Mouse (Mus musculus) liver, embryonic 14.5 days (tissue): ENCODE results near the gene Rorc. TPM values are rescaled to one million over a fixed set of nuclear protein-coding genes. Genes with fewer than 3 reads are reported as not detected.

Experiments used
- ATAC-seq: fragments of 200-750 bp; cut with Nextera tagmentation; 2 replicates; pipeline ENCODE4 v1.8.0; 2017; ENCODE audit warnings: moderate number of reproducible peaks, mild to moderate bottlenecking, moderate library complexity; ENCODE audit not compliant: insufficient read depth
- DNase-seq, 3 experiments: peaks; one replicate each; pipeline ENCODE4 v3.0.0-alpha.2; 2012 to 2013; ENCODE audit warnings: low read depth in 3 of 3, low spot score in 3 of 3
- H3K27ac ChIP-seq: fragments of 300-500 bp; sonication (generic); 2 replicates; pipeline ENCODE4 v1.5.1; 2014; ENCODE audit warnings: moderate library complexity, mild to moderate bottlenecking, control low read depth, inconsistent platforms
- H3K27me3 ChIP-seq: fragments of 300-500 bp; sonication (generic); 2 replicates; pipeline ENCODE4 v1.6.1; 2014; ENCODE audit warnings: mild to moderate bottlenecking, low read length, moderate library complexity; ENCODE audit not compliant: control insufficient read depth, insufficient read depth
- H3K36me3 ChIP-seq: fragments of 300-500 bp; sonication (generic); replicated peaks from 2 replicates; pipeline ENCODE4 v1.6.1; 2014; ENCODE audit warnings: low read depth; ENCODE audit not compliant: control insufficient read depth, insufficient read depth
- H3K4me1 ChIP-seq, 2 experiments: fragments of 200-500 bp in 1 of 2; fragments of 300-500 bp in 1 of 2; sonication (generic) in 1 of 2; replicated peaks; 2 replicates each; pipeline ENCODE4 v1.6.1; 2012 to 2014; ENCODE audit warnings: antibody characterized with exemption in 1 of 2, inconsistent platforms in 1 of 2, low read length in 1 of 2; ENCODE audit not compliant: control insufficient read depth in 2 of 2, insufficient read depth in 2 of 2
- H3K4me2 ChIP-seq: fragments of 300-500 bp; sonication (generic); 2 replicates; pipeline ENCODE4 v1.6.1; 2014; ENCODE audit warnings: low read depth, mild to moderate bottlenecking, control low read depth, moderate library complexity
- H3K4me3 ChIP-seq, 2 experiments: fragments of 200-500 bp in 1 of 2; fragments of 300-500 bp in 1 of 2; sonication (generic) in 1 of 2; 2 replicates each; pipeline ENCODE4 v1.5.1; 2012 to 2014; ENCODE audit warnings: low read depth in 2 of 2, low read length in 2 of 2, mild to moderate bottlenecking in 2 of 2, control low read depth in 1 of 2, inconsistent platforms in 1 of 2, moderate library complexity in 1 of 2; ENCODE audit not compliant: insufficient read depth in 1 of 2
- H3K9ac ChIP-seq: fragments of 300-500 bp; sonication (generic); replicated peaks from 2 replicates; pipeline ENCODE4 v1.6.1; 2014; ENCODE audit warnings: mild to moderate bottlenecking, control low read depth, moderate library complexity
- H3K9me3 ChIP-seq: fragments of 300-500 bp; sonication (generic); 2 replicates; pipeline ENCODE4 v1.6.1; 2016; ENCODE audit warnings: low read length, mixed read lengths; ENCODE audit not compliant: control insufficient read depth
- CTCF ChIP-seq: IDR thresholded peaks from 2 replicates; pipeline ENCODE4 v1.5.1; 2016; ENCODE audit warnings: antibody characterized with exemption, low read depth, control low read depth
- EP300 ChIP-seq: IDR thresholded peaks from 2 replicates; pipeline ENCODE4 v1.6.1; 2016; ENCODE audit warnings: antibody characterized with exemption, low read depth
- WGBS: fragments of 180-500 bp; shearing (Covaris S2); extraction: QIAGEN DNeasy Blood & Tissue Kit; methylation state at CpG from one replicate; pipeline ENCODE4 v1.1.7; 2014; ENCODE audit not compliant: insufficient replicate concordance; 5-methylcytosine and 5-hydroxymethylcytosine counted together
- polyA plus RNA-seq, 2 experiments: library from polyadenylated mRNA; depleted of rRNA in 1 of 2; stranded (reverse) in 1 of 2; unstranded in 1 of 2; fragments of >200 nt; fragmentation: Nextera tagmentation in 1 of 2; extraction: Ambion mirVana in 1 of 2; gene quantifications; 2 replicates each; pipeline versions ENCODE4 v1.2.1 to v1.2.3; 2012 to 2014

Gene Rorc
- polyA plus RNA-seq, 2 experiments, result 0.77 to 0.78 TPM

GRCm38 (mm10) chr3:94402451-94402850 lies 29.9 kb downstream of the Rorc start:
- no peak for ATAC-seq

GRCm38 (mm10) chr3:94404366-94405054 lies 31.9 kb downstream of the Rorc start:
- Histone ChIP-seq H3K27me3 (peaks cover 6% of the 10 kb centered on the region), H3K9ac (no peak overlapping the region), H3K4me1 (no peaks in the 10 kb centered on the region), H3K4me2 (no peak overlapping the region), H3K27ac (no peak overlapping the region), H3K4me3 (no peak overlapping the region), H3K9me3 (no peaks in the 10 kb centered on the region), H3K36me3 (no peaks in the 10 kb centered on the region)
- TF ChIP-seq CTCF (no peak), EP300 (no peak)
- no peak for DNase-seq
- 36% methylated on average over 7 of the region's 7 CpGs for WGBS
- ATAC-seq, result no peak

More at GRCm38 (mm10) chr3:94402451-94402850, 29.9 kb downstream of the Rorc start:
- Histone ChIP-seq H3K4me1 (no peaks in the 10 kb centered on the region), H3K9me3 (no peaks in the 10 kb centered on the region), H3K27me3 (peaks cover 22% of the 10 kb centered on the region), H3K4me3 (no peak overlapping the region), H3K27ac (no peak overlapping the region), H3K4me2 (no peak overlapping the region), H3K9ac (no peak overlapping the region), H3K36me3 (no peaks in the 10 kb centered on the region)
- no peak for DNase-seq
- TF ChIP-seq CTCF, result no peak
- no peak for TF ChIP-seq EP300
- 48% methylated on average over 8 of the region's 8 CpGs for WGBS

GRCm38 (mm10) chr3:94405561-94405960 lies 33.0 kb downstream of the Rorc start:
- TF ChIP-seq CTCF (no peak), EP300 (no peak)
- no peak overlapping the region for H3K4me2 ChIP-seq
- DNase-seq, result no peak
- H3K4me3 ChIP-seq, result no peak overlapping the region
- no peak overlapping the region for H3K27ac ChIP-seq
- H3K27me3 ChIP-seq, result no peaks in the 10 kb centered on the region; the same call in 1 of the 2 replicates
- H3K4me1 ChIP-seq, result no peaks in the 10 kb centered on the region
- 52% methylated on average over 4 of the region's 4 CpGs for WGBS
- no peaks in the 10 kb centered on the region for H3K9me3 ChIP-seq
- no peak for ATAC-seq
- no peak overlapping the region for H3K9ac ChIP-seq
- no peaks in the 10 kb centered on the region for H3K36me3 ChIP-seq

GRCm38 (mm10) chr3:94412530-94412929 lies 39.9 kb downstream of the Rorc start:
- Histone ChIP-seq H3K27ac (no peak overlapping the region), H3K4me2 (peak overlapping the region; percentile 77), H3K4me3 (peak overlapping the region; percentile 44 to 48), H3K9ac (peak overlapping the region; percentile 7; the same call in 1 of the 2 replicates), H3K27me3 (no peaks in the 10 kb centered on the region), H3K36me3 (no peaks in the 10 kb centered on the region), H3K9me3 (no peaks in the 10 kb centered on the region), H3K4me1 (peaks cover 0 to 3% of the 10 kb centered on the region in 2 experiments; a peak in 1 of 4 replicates)
- WGBS, result 7% methylated on average over 25 of the region's 25 CpGs
- TF ChIP-seq EP300 (no peak), CTCF (no peak)
- DNase-seq (no peak), ATAC-seq (peak; percentile 59)

- DNase-seq, result peak; percentile 78 to 89 (median 80)
- no peaks in the 10 kb centered on the region for H3K9me3 ChIP-seq
- TF ChIP-seq EP300, result no peak
- TF ChIP-seq CTCF, result 0 out of 2 replicates have a peak, but pooled peaks have one; percentile 24
- peak within 1 kb of the TSS; percentile 24; the same call in 1 of the 2 replicates for H3K9ac ChIP-seq
- H3K4me1 ChIP-seq, result peaks cover 0 to 3% of the 10 kb centered on the region in 2 experiments; a peak in 1 of 4 replicates
- 9% methylated on average over 52 of the region's 52 CpGs for WGBS
- no peak within 1 kb of the TSS for H3K27ac ChIP-seq
- H3K36me3 ChIP-seq, result no peaks in the 10 kb centered on the region
- peak; percentile 98 for ATAC-seq
- no peaks in the 10 kb centered on the region for H3K27me3 ChIP-seq
- H3K4me2 ChIP-seq, result peak within 1 kb of the TSS; percentile 77
- H3K4me3 ChIP-seq, result peak within 1 kb of the TSS; percentile 44 to 48
Observed at GRCm38 (mm10) chr3:94413031-94413679, 40.6 kb downstream of the Rorc start, which contains the start of gene Tdrkh. Gene Tdrkh (plus strand): TSS chr3:94413273.
